Mouse (Mus musculus): ENCODE results near the gene Mfsd11. TPM values are rescaled to one million over a fixed set of nuclear protein-coding genes. Genes with fewer than 3 reads are reported as not detected.

Gene Mfsd11
- total RNA-seq, 1 experiment, result 26.5 TPM

DNA sequence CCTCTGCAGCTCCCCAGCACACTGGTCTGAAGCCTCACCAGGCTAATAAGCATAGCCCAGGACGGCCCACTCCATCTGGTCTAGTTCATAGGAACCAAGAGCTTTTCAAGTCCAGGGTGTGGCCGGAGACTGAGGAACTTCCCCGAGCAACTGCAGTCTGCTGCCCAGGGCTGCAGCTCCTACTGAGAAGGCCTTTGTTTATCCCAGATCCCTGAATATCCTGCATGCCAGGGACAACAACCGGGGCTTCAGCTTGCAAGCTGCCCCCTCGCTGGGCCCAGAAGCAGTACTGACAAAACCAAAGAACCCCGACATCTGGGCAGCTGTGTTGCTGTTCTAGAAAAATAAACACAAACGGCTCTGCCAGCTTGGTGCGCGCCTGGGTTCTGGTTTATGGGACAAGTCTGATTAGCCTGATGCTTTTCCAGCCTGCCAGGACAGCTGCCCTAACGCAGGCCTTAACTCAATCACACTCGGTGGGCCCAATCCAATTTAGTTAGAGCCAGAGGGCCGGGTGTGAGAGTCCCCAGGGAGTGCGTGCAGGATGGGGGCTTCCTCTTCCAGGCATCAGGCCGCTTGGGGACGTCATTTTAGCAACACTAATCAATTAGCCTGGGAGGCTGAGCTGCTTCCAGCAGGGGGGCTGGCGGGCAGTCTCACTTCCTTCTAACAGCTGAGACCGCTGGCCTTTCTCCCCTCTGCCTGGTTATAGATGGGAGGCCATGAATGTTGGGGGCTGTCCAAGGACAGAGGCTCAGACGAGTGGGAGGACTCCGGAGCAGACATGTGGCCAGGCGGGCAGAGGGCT is 38.0 kb upstream of the Mfsd11 start:
- no peaks in the 10 kb centered on the region for H3K9me3 ChIP-seq (ENCODE audit: control insufficient read depth, insufficient read depth, low read depth, low read length)
- TF ChIP-seq ZC3H11A (IDR thresholded peaks at IDR 0.05; ENCODE audit: borderline replicate concordance, low read depth, low read length) (no peak), HCFC1 (IDR thresholded peaks at IDR 0.05; ENCODE audit: borderline replicate concordance, insufficient read depth, low read length) (no peak), ZNF384 (IDR thresholded peaks at IDR 0.05; ENCODE audit: low read depth, low read length) (no peak), CHD2 (IDR thresholded peaks at IDR 0.05; ENCODE audit: low read depth, low read length) (no peak), MAFK (IDR thresholded peaks at IDR 0.05; ENCODE audit: insufficient read depth, low read depth, low read length) (no peak)
- no peaks in the 10 kb centered on the region for H3K36me3 ChIP-seq (ENCODE audit: control insufficient read depth, insufficient read depth, low read length, poor library complexity, severe bottlenecking)
- no peak for DNase-seq (ENCODE audit: low read depth, low spot score)
- peaks cover 0 to 26% of the 10 kb centered on the region in 2 experiments; a peak in 2 of 4 replicates for H3K4me1 ChIP-seq (ENCODE audit: control insufficient read depth in 2 of 2, insufficient read depth in 2 of 2, low read length in 2 of 2, poor library complexity in 1 of 2)
- in situ Hi-C loops (cut with MboI; ENCODE audit: low sequenced_read_pairs in 2 of 2, unreplicated experiment in 2 of 2), result loop anchor here (10.0 to 25.0 kb wide), 2 partner anchors 169 to 177 kb away; partner anchors contain the start of gene Rhbdf2 (in 1 of the 2)
- H3K4me3 ChIP-seq (ENCODE audit: insufficient read depth in 1 of 2, low read depth in 1 of 2, low read length in 2 of 2, poor library complexity in 1 of 2, severe bottlenecking in 1 of 2), result peak overlapping the region; percentile 2 to 10; a peak in 2 of 4 replicates
- no peak overlapping the region for H3K9ac ChIP-seq (ENCODE audit: insufficient read depth, low read depth, low read length, poor library complexity, severe bottlenecking)
- H3K27ac ChIP-seq (ENCODE audit: insufficient read depth, low read depth, low read length, poor library complexity, severe bottlenecking), result no peak overlapping the region

DNA sequence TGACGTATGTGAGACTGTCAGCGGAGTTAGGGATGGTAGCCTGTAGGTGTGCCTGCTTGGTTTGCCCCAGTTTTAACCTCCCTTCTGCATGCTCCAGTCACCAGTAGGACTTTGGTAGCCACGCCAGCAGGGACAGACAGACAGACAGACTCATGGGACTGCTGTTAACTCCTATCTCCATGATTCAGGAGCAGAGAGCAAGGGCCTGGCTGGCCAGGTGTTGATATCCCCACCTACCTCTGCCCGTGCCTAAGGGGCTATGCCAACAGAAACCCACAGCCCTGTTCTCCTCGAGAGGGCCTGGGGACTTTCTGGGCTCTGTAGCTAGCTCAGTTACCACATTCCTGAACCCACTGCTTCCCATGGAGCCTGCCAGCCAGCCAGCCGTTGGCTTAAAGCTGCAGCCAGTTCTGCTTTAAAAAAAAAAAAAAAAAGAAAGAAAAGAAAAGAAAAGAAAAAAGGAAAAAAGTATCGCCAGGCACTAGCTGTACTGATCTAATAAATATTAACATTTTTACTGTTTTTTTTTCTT is 37.3 kb upstream of the Mfsd11 start:
- Histone ChIP-seq H3K27ac (ENCODE audit: insufficient read depth, low read depth, low read length, poor library complexity, severe bottlenecking) (no peak overlapping the region), H3K36me3 (ENCODE audit: control insufficient read depth, insufficient read depth, low read length, poor library complexity, severe bottlenecking) (no peaks in the 10 kb centered on the region), H3K9ac (ENCODE audit: insufficient read depth, low read depth, low read length, poor library complexity, severe bottlenecking) (no peak overlapping the region), H3K9me3 (ENCODE audit: control insufficient read depth, insufficient read depth, low read depth, low read length) (no peaks in the 10 kb centered on the region), H3K4me1 (ENCODE audit: control insufficient read depth in 2 of 2, insufficient read depth in 2 of 2, low read length in 2 of 2, poor library complexity in 1 of 2) (peaks cover 0 to 24% of the 10 kb centered on the region in 2 experiments; a peak in 2 of 4 replicates), H3K4me3 (ENCODE audit: insufficient read depth in 1 of 2, low read depth in 1 of 2, low read length in 2 of 2, poor library complexity in 1 of 2, severe bottlenecking in 1 of 2) (peak overlapping the region; percentile 2 to 10; a peak in 2 of 4 replicates)
- in situ Hi-C loops (cut with MboI; ENCODE audit: low sequenced_read_pairs in 2 of 2, unreplicated experiment in 2 of 2), result loop anchor here (10.0 to 25.0 kb wide), 2 partner anchors 170 to 178 kb away; partner anchors contain the start of gene Rhbdf2 (in 1 of the 2)
- DNase-seq (ENCODE audit: low read depth, low spot score), result no peak
- no peak for TF ChIP-seq HCFC1 (IDR thresholded peaks at IDR 0.05; ENCODE audit: borderline replicate concordance, insufficient read depth, low read length)
- TF ChIP-seq MAFK (IDR thresholded peaks at IDR 0.05; ENCODE audit: insufficient read depth, low read depth, low read length), result no peak
- TF ChIP-seq CHD2 (IDR thresholded peaks at IDR 0.05; ENCODE audit: low read depth, low read length), result no peak
- no peak for TF ChIP-seq ZNF384 (IDR thresholded peaks at IDR 0.05; ENCODE audit: low read depth, low read length)
- no peak for TF ChIP-seq ZC3H11A (IDR thresholded peaks at IDR 0.05; ENCODE audit: borderline replicate concordance, low read depth, low read length)

DNA sequence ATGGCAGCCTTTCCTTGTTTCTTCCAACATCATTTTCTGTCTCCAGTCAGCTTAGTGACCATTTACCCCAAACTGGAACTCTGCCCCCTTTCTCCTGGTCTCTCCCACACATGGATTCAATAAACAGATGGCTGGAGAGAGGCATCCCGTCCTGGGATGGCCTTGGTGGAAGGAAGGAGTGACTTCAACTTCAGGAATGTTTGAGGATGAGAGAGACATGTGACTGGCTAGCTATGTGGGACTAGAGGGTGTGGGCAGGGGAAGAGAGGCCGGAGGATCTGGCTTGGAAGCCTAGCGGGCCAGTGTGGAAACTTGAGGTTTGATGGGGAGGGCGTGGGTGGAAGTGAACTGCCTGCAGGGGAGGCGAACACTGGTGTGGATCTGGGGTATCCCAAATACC is 35.5 kb upstream of the Mfsd11 start:
- Histone ChIP-seq H3K4me3 (ENCODE audit: insufficient read depth in 1 of 2, low read depth in 1 of 2, low read length in 2 of 2, poor library complexity in 1 of 2, severe bottlenecking in 1 of 2) (no peak overlapping the region), H3K9me3 (ENCODE audit: control insufficient read depth, insufficient read depth, low read depth, low read length) (no peaks in the 10 kb centered on the region), H3K27ac (ENCODE audit: insufficient read depth, low read depth, low read length, poor library complexity, severe bottlenecking) (no peak overlapping the region), H3K36me3 (ENCODE audit: control insufficient read depth, insufficient read depth, low read length, poor library complexity, severe bottlenecking) (no peaks in the 10 kb centered on the region), H3K9ac (ENCODE audit: insufficient read depth, low read depth, low read length, poor library complexity, severe bottlenecking) (no peak overlapping the region), H3K4me1 (ENCODE audit: control insufficient read depth in 2 of 2, insufficient read depth in 2 of 2, low read length in 2 of 2, poor library complexity in 1 of 2) (peaks cover 0 to 18% of the 10 kb centered on the region in 2 experiments; a peak in 2 of 4 replicates)
- TF ChIP-seq ZC3H11A (IDR thresholded peaks at IDR 0.05; ENCODE audit: borderline replicate concordance, low read depth, low read length) (no peak), HCFC1 (IDR thresholded peaks at IDR 0.05; ENCODE audit: borderline replicate concordance, insufficient read depth, low read length) (no peak), ZNF384 (IDR thresholded peaks at IDR 0.05; ENCODE audit: low read depth, low read length) (no peak), CHD2 (IDR thresholded peaks at IDR 0.05; ENCODE audit: low read depth, low read length) (no peak), MAFK (IDR thresholded peaks at IDR 0.05; ENCODE audit: insufficient read depth, low read depth, low read length) (no peak)
- no peak for DNase-seq (ENCODE audit: low read depth, low spot score)
- in situ Hi-C loops (cut with MboI; ENCODE audit: low sequenced_read_pairs in 2 of 2, unreplicated experiment in 2 of 2), result loop anchor here (10.0 to 25.0 kb wide), 2 partner anchors 172 to 179 kb away; partner anchors contain the start of gene Rhbdf2 (in 1 of the 2)

DNA sequence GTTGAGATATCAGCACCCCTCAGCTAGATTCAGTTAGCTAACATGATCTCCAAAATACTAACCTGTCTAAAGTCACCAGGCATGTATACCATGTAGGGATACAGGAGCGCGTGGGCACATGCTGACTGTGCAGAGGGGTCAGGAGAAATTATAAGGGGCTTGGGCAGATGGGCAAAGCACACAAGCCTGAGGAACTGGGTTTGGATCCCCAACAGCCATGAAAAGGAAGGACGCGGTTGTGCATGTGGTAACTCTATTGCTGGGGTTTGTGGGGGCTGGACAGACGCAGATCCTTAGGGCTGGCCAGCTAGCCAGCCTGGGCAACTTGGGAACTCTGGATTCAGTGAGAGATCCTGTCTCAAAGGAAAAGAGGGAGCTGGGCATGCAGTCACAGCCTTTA is 34.7 kb upstream of the Mfsd11 start:
- TF ChIP-seq ZC3H11A (IDR thresholded peaks at IDR 0.05; ENCODE audit: borderline replicate concordance, low read depth, low read length), result no peak
- no peak for TF ChIP-seq MAFK (IDR thresholded peaks at IDR 0.05; ENCODE audit: insufficient read depth, low read depth, low read length)
- no peak for TF ChIP-seq HCFC1 (IDR thresholded peaks at IDR 0.05; ENCODE audit: borderline replicate concordance, insufficient read depth, low read length)
- TF ChIP-seq CHD2 (IDR thresholded peaks at IDR 0.05; ENCODE audit: low read depth, low read length), result no peak
- TF ChIP-seq ZNF384 (IDR thresholded peaks at IDR 0.05; ENCODE audit: low read depth, low read length), result no peak
- in situ Hi-C loops (cut with MboI; ENCODE audit: low sequenced_read_pairs in 2 of 2, unreplicated experiment in 2 of 2), result loop anchor here (10.0 to 25.0 kb wide), 2 partner anchors 173 to 180 kb away; partner anchors contain the start of gene Rhbdf2 (in 1 of the 2)
- no peak for DNase-seq (ENCODE audit: low read depth, low spot score)
- no peaks in the 10 kb centered on the region for H3K36me3 ChIP-seq (ENCODE audit: control insufficient read depth, insufficient read depth, low read length, poor library complexity, severe bottlenecking)
- no peak overlapping the region for H3K27ac ChIP-seq (ENCODE audit: insufficient read depth, low read depth, low read length, poor library complexity, severe bottlenecking)
- peaks cover 0 to 18% of the 10 kb centered on the region in 2 experiments; a peak in 2 of 4 replicates for H3K4me1 ChIP-seq (ENCODE audit: control insufficient read depth in 2 of 2, insufficient read depth in 2 of 2, low read length in 2 of 2, poor library complexity in 1 of 2)
- no peak overlapping the region for H3K9ac ChIP-seq (ENCODE audit: insufficient read depth, low read depth, low read length, poor library complexity, severe bottlenecking)
- H3K4me3 ChIP-seq (ENCODE audit: insufficient read depth in 1 of 2, low read depth in 1 of 2, low read length in 2 of 2, poor library complexity in 1 of 2, severe bottlenecking in 1 of 2), result no peak overlapping the region
- H3K9me3 ChIP-seq (ENCODE audit: control insufficient read depth, insufficient read depth, low read depth, low read length), result no peaks in the 10 kb centered on the region
